Mouse (Mus musculus): ENCODE measurements around the gene Tmsb15b2.
"Not testable (repeated sequence)": the region's sequence is repeated elsewhere in the genome, so short reads cannot be mapped to it uniquely, and the experiment has no call there.

The Tmsb15b2 gene

GRCm38 (mm10) chrX:136975397-136975796 lies at the start of gene Tmsb15b2:
Tmsb15b2 (minus strand) TSS chrX:136975497.
- DNase-seq (ENCODE audit: low read depth, low spot score), result not testable (repeated sequence)

GRCm38 (mm10) chrX:137019310-137019709 lies 44.0 kb upstream of the Tmsb15b2 start:
- peak; percentile 2 for DNase-seq (ENCODE audit: low read depth, low spot score)

GRCm38 (mm10) chrX:137017668-137018067 lies 42.4 kb upstream of the Tmsb15b2 start:
- no peak for DNase-seq (ENCODE audit: low read depth, low spot score)

- peak; percentile 18 for DNase-seq (ENCODE audit: low read depth, low spot score)
Observed at GRCm38 (mm10) chrX:137015099-137015709, 39.9 kb upstream of the Tmsb15b2 start.

GRCm38 (mm10) chrX:136996256-136996655 lies 21.0 kb upstream of the Tmsb15b2 start:
- DNase-seq (ENCODE audit: low read depth, low spot score), result no peak

GRCm38 (mm10) chrX:136993641-136994040 lies 18.3 kb upstream of the Tmsb15b2 start:
- no peak for DNase-seq (ENCODE audit: low read depth, low spot score)

GRCm38 (mm10) chrX:136992978-136993547 lies 17.8 kb upstream of the Tmsb15b2 start, which contains the start of gene Zcchc18:
Zcchc18 (plus strand) TSS chrX:136993155.
- peak; percentile 4 for DNase-seq (ENCODE audit: low read depth, low spot score)

- DNase-seq (ENCODE audit: low read depth, low spot score), result no peak
Observed at GRCm38 (mm10) chrX:136992191-136992965, 17.1 kb upstream of the Tmsb15b2 start.

GRCm38 (mm10) chrX:136991274-136991673 lies 16.0 kb upstream of the Tmsb15b2 start:
- DNase-seq (ENCODE audit: low read depth, low spot score), result no peak

- DNase-seq (ENCODE audit: low read depth, low spot score), result peak; percentile 0
Observed at GRCm38 (mm10) chrX:136986039-136986438, 10.7 kb upstream of the Tmsb15b2 start.

GRCm38 (mm10) chrX:136978616-136979015 lies 3.3 kb upstream of the Tmsb15b2 start:
- DNase-seq (ENCODE audit: low read depth, low spot score), result no peak

GRCm38 (mm10) chrX:136976424-136977084 lies 1.3 kb upstream of the Tmsb15b2 start, which contains the start of the genes Tmsb15l and Tmsb15b1:
Tmsb15l (minus strand) TSS chrX:136976869.
Tmsb15b1 (minus strand) TSS chrX:136976874.
- peak; percentile 39 for DNase-seq (ENCODE audit: low read depth, low spot score)

GRCm38 (mm10) chrX:136959688-136960087 lies 15.6 kb downstream of the Tmsb15b2 start:
- no peak for DNase-seq (ENCODE audit: low read depth, low spot score)

- DNase-seq (ENCODE audit: low read depth, low spot score), result not testable (repeated sequence)
Observed at GRCm38 (mm10) chrX:136958300-136958699, 17.0 kb downstream of the Tmsb15b2 start.

GRCm38 (mm10) chrX:136957583-136958279 lies 17.6 kb downstream of the Tmsb15b2 start:
- not testable (repeated sequence) for DNase-seq (ENCODE audit: low read depth, low spot score)

- no peak for DNase-seq (ENCODE audit: low read depth, low spot score)
Observed at GRCm38 (mm10) chrX:136937985-136938384, 37.3 kb downstream of the Tmsb15b2 start.

GRCm38 (mm10) chrX:136927031-136927430 lies 48.3 kb downstream of the Tmsb15b2 start, which contains the start of gene H2bfm:
H2bfm (plus strand) TSS chrX:136927325.
- DNase-seq (ENCODE audit: low read depth, low spot score), result no peak

- no peak for DNase-seq (ENCODE audit: low read depth, low spot score)
Observed at GRCm38 (mm10) chrX:136925863-136926262, 49.4 kb downstream of the Tmsb15b2 start.

Data from skeletal muscle tissue, adult 2 months (tissue).